Mouse (Mus musculus): ENCODE measurements around the gene Primpol. TPM values are rescaled to one million over a fixed set of nuclear protein-coding genes. Genes with fewer than 3 reads are reported as not detected.

Primpol gene
- total RNA-seq, 2 experiments from 2014 or later = 1.9 to 2.4 TPM

- intact Hi-C loops (cut with DNase I) = no loop called here
- no peak for DNase-seq (ENCODE audit: low spot score)
Observed at GRCm38 (mm10) chr8:46568942-46569341, 48.1 kb downstream of the Primpol start.

- intact Hi-C loops (cut with DNase I) = no loop called here
- DNase-seq (ENCODE audit: low spot score) = no peak
Observed at GRCm38 (mm10) chr8:46567946-46568345, 49.1 kb downstream of the Primpol start.

GRCm38 (mm10) chr8:46566914-46567529 is 50.0 kb downstream of the Primpol start:
- intact Hi-C loops (cut with DNase I) = no loop called here
- no peak for DNase-seq (ENCODE audit: low spot score)

GRCm38 (mm10) chr8:46562333-46562732 is 54.7 kb downstream of the Primpol start:
- intact Hi-C loops (cut with DNase I) = no loop called here
- no peak for DNase-seq (ENCODE audit: low spot score)

GRCm38 (mm10) chr8:46559428-46559827 is 57.6 kb downstream of the Primpol start:
- intact Hi-C loops (cut with DNase I) = loop anchor here (10.0 kb wide), 2 partner anchors 385 to 585 kb away; partner anchors contain the start of genes 1700029J07Rik and Ufsp2
- no peak for DNase-seq (ENCODE audit: low spot score)

GRCm38 (mm10) chr8:46552441-46552765 is 64.6 kb downstream of the Primpol start:
- intact Hi-C loops (cut with DNase I) = loop anchor here (5.0 to 10.0 kb wide), 3 partner anchors 60 to 578 kb away; partner anchors contain the start of genes 1700029J07Rik and Ufsp2

GRCm38 (mm10) chr8:46551615-46552440 is 65.2 kb downstream of the Primpol start, which contains the start of gene Cenpu:
Cenpu (plus strand) TSS chr8:46552028.
- peak; percentile 99 for DNase-seq (ENCODE audit: low spot score)
- intact Hi-C loops (cut with DNase I) = loop anchor here (5.0 to 10.0 kb wide), 3 partner anchors 60 to 577 kb away; partner anchors contain the start of genes 1700029J07Rik and Ufsp2

More at GRCm38 (mm10) chr8:46552441-46552765, 64.6 kb downstream of the Primpol start:
- DNase-seq (ENCODE audit: low spot score) = no peak

- no peak for DNase-seq (ENCODE audit: low spot score)
Observed at GRCm38 (mm10) chr8:46551029-46551428, 66.0 kb downstream of the Primpol start.

GRCm38 (mm10) chr8:46550058-46550457 is 67.0 kb downstream of the Primpol start:
- intact Hi-C loops (cut with DNase I) = loop anchor here (5.0 to 10.0 kb wide), 3 partner anchors 62 to 575 kb away; partner anchors contain the start of genes 1700029J07Rik and Ufsp2
- no peak for DNase-seq (ENCODE audit: low spot score)

More at GRCm38 (mm10) chr8:46551029-46551428, 66.0 kb downstream of the Primpol start:
- intact Hi-C loops (cut with DNase I) = loop anchor here (5.0 to 10.0 kb wide), 3 partner anchors 61 to 576 kb away; partner anchors contain the start of genes 1700029J07Rik and Ufsp2

GRCm38 (mm10) chr8:46547245-46547644 is 69.8 kb downstream of the Primpol start:
- DNase-seq (ENCODE audit: low spot score) = no peak
- intact Hi-C loops (cut with DNase I) = loop anchor here (1.0 to 5.0 kb wide), 3 partner anchors 75 to 304 kb away; partner anchors contain the start of gene Acsl1

GRCm38 (mm10) chr8:46546431-46547176 is 70.4 kb downstream of the Primpol start:
- no peak for DNase-seq (ENCODE audit: low spot score)
- intact Hi-C loops (cut with DNase I) = loop anchor here (1.0 to 5.0 kb wide), 3 partner anchors 74 to 304 kb away; partner anchors contain the start of gene Acsl1

GRCm38 (mm10) chr8:46545854-46546253 is 71.2 kb downstream of the Primpol start:
- intact Hi-C loops (cut with DNase I) = loop anchor here (2.0 to 5.0 kb wide), 2 partner anchors 74 to 303 kb away; partner anchors contain the start of gene Acsl1

GRCm38 (mm10) chr8:46543662-46544061 is 73.3 kb downstream of the Primpol start:
- intact Hi-C loops (cut with DNase I) = no loop called here
- no peak for DNase-seq (ENCODE audit: low spot score)

More at GRCm38 (mm10) chr8:46545854-46546253, 71.2 kb downstream of the Primpol start:
- DNase-seq (ENCODE audit: low spot score) = no peak

GRCm38 (mm10) chr8:46543191-46543590 is 73.8 kb downstream of the Primpol start:
- DNase-seq (ENCODE audit: low spot score) = no peak
- intact Hi-C loops (cut with DNase I) = no loop called here

- intact Hi-C loops (cut with DNase I) = no loop called here
- peak; percentile 40 for DNase-seq (ENCODE audit: low spot score)
Observed at GRCm38 (mm10) chr8:46539701-46540100, 77.3 kb downstream of the Primpol start.

- no peak for DNase-seq (ENCODE audit: low spot score)
- intact Hi-C loops (cut with DNase I) = no loop called here
Observed at GRCm38 (mm10) chr8:46533926-46534325, 83.1 kb downstream of the Primpol start.

GRCm38 (mm10) chr8:46530541-46530940 is 86.5 kb downstream of the Primpol start:
- no peak for DNase-seq (ENCODE audit: low spot score)
- intact Hi-C loops (cut with DNase I) = no loop called here

- DNase-seq (ENCODE audit: low spot score) = no peak
- intact Hi-C loops (cut with DNase I) = no loop called here
Observed at GRCm38 (mm10) chr8:46529508-46529907, 87.5 kb downstream of the Primpol start.

GRCm38 (mm10) chr8:46526821-46527220 is 90.2 kb downstream of the Primpol start:
- intact Hi-C loops (cut with DNase I) = no loop called here
- no peak for DNase-seq (ENCODE audit: low spot score)

- intact Hi-C loops (cut with DNase I) = no loop called here
- DNase-seq (ENCODE audit: low spot score) = no peak
Observed at GRCm38 (mm10) chr8:46526098-46526497, 90.9 kb downstream of the Primpol start.

All from heart, postnatal 25 days (tissue).